Mouse (Mus musculus) lung, embryonic 14.5 days (tissue): ENCODE data around the gene Fcrl6. TPM values are rescaled to one million over a fixed set of nuclear protein-coding genes. Genes with fewer than 3 reads are reported as not detected.
A peak's percentile ranks its signal among the peaks of the same experiment; 100 is the strongest.

Experiments
- ATAC-seq: fragments of 200-750 bp; cut with Nextera tagmentation; 2 replicates; pipeline ENCODE4 v1.8.0; 2017; ENCODE audit warnings: mild to moderate bottlenecking, moderate TSS enrichment, moderate library complexity; ENCODE audit not compliant: insufficient read depth
- DNase-seq: peaks from one replicate; pipeline ENCODE4 v3.0.0-alpha.2; 2015
- H3K27ac ChIP-seq: fragments of 300-500 bp; sonication (generic); 2 replicates; pipeline ENCODE4 v1.5.1; 2014; ENCODE audit warnings: low read depth, mild to moderate bottlenecking, moderate library complexity
- H3K27me3 ChIP-seq: fragments of 300-500 bp; sonication (generic); 2 replicates; pipeline ENCODE4 v1.6.1; 2014; ENCODE audit warnings: low read length, control low read depth; ENCODE audit not compliant: insufficient read depth
- H3K36me3 ChIP-seq: fragments of 300-500 bp; sonication (generic); 2 replicates; pipeline ENCODE4 v1.6.1; 2014; ENCODE audit warnings: control low read depth; ENCODE audit not compliant: insufficient read depth
- H3K4me1 ChIP-seq: fragments of 300-500 bp; sonication (generic); 2 replicates; pipeline ENCODE4 v1.6.1; 2014; ENCODE audit warnings: antibody characterized with exemption, control low read depth; ENCODE audit not compliant: insufficient read depth
- H3K4me2 ChIP-seq: fragments of 300-500 bp; sonication (generic); 2 replicates; pipeline ENCODE4 v1.6.1; 2014; ENCODE audit warnings: mild to moderate bottlenecking
- H3K4me3 ChIP-seq: fragments of 300-500 bp; sonication (generic); 2 replicates; pipeline ENCODE4 v1.5.1; 2014; ENCODE audit warnings: low read depth, low read length
- H3K9ac ChIP-seq: fragments of 300-500 bp; sonication (generic); 2 replicates; pipeline ENCODE4 v1.6.1; 2014
- H3K9me3 ChIP-seq: fragments of 300-500 bp; sonication (generic); 2 replicates; pipeline ENCODE4 v1.6.1; 2016; ENCODE audit warnings: low read depth, low read length, control low read depth
- CTCF ChIP-seq: IDR thresholded peaks from 2 replicates; pipeline ENCODE4 v1.5.1; 2016; ENCODE audit warnings: antibody characterized with exemption, low read depth
- WGBS: fragments of 180-500 bp; shearing (Covaris S2); extraction: QIAGEN DNeasy Blood & Tissue Kit; methylation state at CpG from one replicate; pipeline ENCODE4 v1.1.7; 2014; 5-methylcytosine and 5-hydroxymethylcytosine counted together
- polyA plus RNA-seq: library from polyadenylated mRNA; unstranded; fragments of >200 nt; fragmentation: Nextera tagmentation; extraction: Ambion mirVana; gene quantifications from 2 replicates; pipeline ENCODE4 v1.2.1, GENCODE M21; 2014

Fcrl6 gene
- polyA plus RNA-seq, 1 experiment from 2014 or later: not detected

DNA sequence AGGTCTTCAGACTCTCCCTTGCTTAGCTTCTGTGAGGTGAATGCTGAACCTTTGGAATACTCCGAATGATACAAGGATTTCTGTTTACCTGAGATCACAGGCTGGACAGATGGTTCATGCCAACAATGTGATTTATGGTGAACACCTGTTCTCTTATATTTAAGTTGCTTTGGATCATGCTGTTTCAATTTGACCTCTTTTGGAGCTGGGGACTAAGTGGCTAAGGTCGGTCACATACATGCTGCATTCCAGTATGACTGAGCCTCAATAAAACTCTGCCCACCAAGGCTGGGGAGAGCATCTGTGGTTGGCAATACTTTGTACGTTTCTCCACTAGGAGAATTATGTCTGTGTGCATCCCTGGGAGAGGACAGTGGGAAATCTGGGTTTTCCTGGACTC, 21.7 kb upstream of the Fcrl6 start:
- no peak for DNase-seq
- ATAC-seq: no peak
- 64% methylated on average over 3 of the region's 3 CpGs for WGBS

GRCm38 (mm10) chr1:172623599-172623998, 21.2 kb upstream of the Fcrl6 start:
- no peak overlapping the region for H3K9ac ChIP-seq
- H3K36me3 ChIP-seq: no peaks in the 10 kb centered on the region
- no peak overlapping the region for H3K27ac ChIP-seq
- no peaks in the 10 kb centered on the region for H3K9me3 ChIP-seq
- no peaks in the 10 kb centered on the region for H3K4me1 ChIP-seq
- TF ChIP-seq CTCF: no peak
- no peak overlapping the region for H3K4me3 ChIP-seq
- 63% methylated on average over 5 of the region's 5 CpGs for WGBS
- no peaks in the 10 kb centered on the region for H3K27me3 ChIP-seq
- no peak for DNase-seq
- no peak overlapping the region for H3K4me2 ChIP-seq
- no peak for ATAC-seq

More for the DNA sequence above, 21.7 kb upstream of the Fcrl6 start:
- H3K4me2 ChIP-seq: no peak overlapping the region
- no peaks in the 10 kb centered on the region for H3K27me3 ChIP-seq
- no peak overlapping the region for H3K4me3 ChIP-seq
- no peaks in the 10 kb centered on the region for H3K9me3 ChIP-seq
- H3K27ac ChIP-seq: no peak overlapping the region
- no peak for TF ChIP-seq CTCF
- no peaks in the 10 kb centered on the region for H3K36me3 ChIP-seq
- no peak overlapping the region for H3K9ac ChIP-seq
- no peaks in the 10 kb centered on the region for H3K4me1 ChIP-seq

GRCm38 (mm10) chr1:172619235-172619634, 16.9 kb upstream of the Fcrl6 start:
- ATAC-seq (0 out of 2 replicates have a peak, but pooled peaks have one; percentile 36), DNase-seq (peak; percentile 69)
- peak; percentile 85 for TF ChIP-seq CTCF
- Histone ChIP-seq H3K9me3 (no peaks in the 10 kb centered on the region), H3K27ac (no peak overlapping the region), H3K4me1 (peaks cover 6% of the 10 kb centered on the region; the same call in 1 of the 2 replicates), H3K4me3 (no peak overlapping the region), H3K36me3 (no peaks in the 10 kb centered on the region), H3K9ac (no peak overlapping the region), H3K27me3 (0 out of 2 replicates have a peak, but pooled peaks cover 5% of the 10 kb centered on the region), H3K4me2 (no peak overlapping the region)
- 15% methylated on average over 7 of the region's 7 CpGs for WGBS

DNA sequence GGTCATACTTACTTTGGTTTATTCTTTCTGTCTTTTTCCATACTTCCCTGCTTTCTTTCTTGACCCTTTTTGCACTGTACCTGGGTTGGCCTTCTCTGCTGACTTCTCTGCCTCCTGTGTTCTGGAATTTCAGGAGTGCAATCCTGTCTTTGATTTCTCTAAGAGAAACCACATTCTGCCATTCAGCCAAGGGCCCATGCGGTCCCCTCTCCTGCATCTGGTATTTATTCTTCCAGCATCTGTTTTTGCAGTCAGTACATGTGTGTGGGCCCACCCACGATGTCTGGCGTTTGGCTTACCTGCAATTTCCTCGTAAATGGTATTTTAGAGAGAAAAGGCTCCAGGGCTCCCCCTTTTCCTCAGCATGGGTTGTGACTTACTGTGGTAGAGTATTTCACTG, 15.8 kb upstream of the Fcrl6 start:
- DNase-seq (no peak), ATAC-seq (no peak)
- no peak overlapping the region for H3K9ac ChIP-seq

GRCm38 (mm10) chr1:172617365-172618076, 15.2 kb upstream of the Fcrl6 start:
- WGBS: 20% methylated on average over 14 of the region's 14 CpGs
- no peak overlapping the region for H3K27ac ChIP-seq
- TF ChIP-seq CTCF: no peak

More for the DNA sequence above, 15.8 kb upstream of the Fcrl6 start:
- Histone ChIP-seq H3K9me3 (no peaks in the 10 kb centered on the region), H3K27ac (no peak overlapping the region), H3K4me1 (peaks cover 6% of the 10 kb centered on the region; the same call in 1 of the 2 replicates), H3K4me3 (no peak overlapping the region), H3K27me3 (0 out of 2 replicates have a peak, but pooled peaks cover 5% of the 10 kb centered on the region), H3K36me3 (no peaks in the 10 kb centered on the region), H3K4me2 (no peak overlapping the region)
- no peak for TF ChIP-seq CTCF
- WGBS: 73% methylated on average over 4 of the region's 4 CpGs

DNA sequence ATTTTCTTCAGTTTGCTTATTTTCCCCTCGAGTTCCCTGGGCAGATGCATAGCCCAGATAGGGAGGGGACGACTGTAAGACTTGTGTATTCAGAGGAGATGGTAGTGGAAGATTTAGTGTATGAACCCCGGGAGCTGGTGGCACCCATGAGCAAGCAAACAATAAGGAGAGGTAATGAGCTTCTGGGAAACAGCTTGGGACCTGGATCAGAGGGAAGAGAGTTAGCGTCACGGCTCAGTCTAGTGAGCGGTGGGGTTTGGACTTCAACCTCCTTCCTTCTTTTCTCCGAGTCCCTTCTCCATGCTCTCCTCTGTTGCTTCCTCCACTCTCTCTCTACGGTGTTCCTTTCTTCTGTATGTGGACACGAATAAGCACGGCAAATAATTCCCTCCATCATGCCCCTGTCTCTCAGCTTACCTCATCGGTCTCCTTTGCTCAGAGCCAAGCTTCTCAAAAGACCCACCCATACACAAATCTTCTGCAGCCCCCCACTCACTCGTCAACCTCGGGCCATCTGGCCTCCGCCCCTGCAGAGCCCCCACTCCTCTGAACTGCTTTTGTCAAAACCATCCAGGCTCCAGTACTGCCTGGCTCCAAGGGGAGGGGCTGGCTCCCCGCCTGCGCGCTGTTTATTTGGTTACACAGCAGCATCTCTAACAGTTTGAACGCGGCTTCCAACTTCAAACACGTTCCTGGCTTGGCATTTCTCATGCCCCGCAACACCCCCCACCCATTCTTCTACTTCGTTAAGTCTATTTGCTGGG, 14.4 kb upstream of the Fcrl6 start:
- TF ChIP-seq CTCF: no peak
- H3K9ac ChIP-seq: peak overlapping the region; percentile 5
- WGBS: 8% methylated on average over 22 of the region's 22 CpGs
- 0 out of 2 replicates have a peak, but pooled peaks cover 5% of the 10 kb centered on the region for H3K27me3 ChIP-seq
- H3K9me3 ChIP-seq: no peaks in the 10 kb centered on the region
- H3K4me1 ChIP-seq: peaks cover 6% of the 10 kb centered on the region; the same call in 1 of the 2 replicates
- peak overlapping the region; percentile 63 for H3K4me2 ChIP-seq
- H3K27ac ChIP-seq: no peak overlapping the region
- DNase-seq (peak; percentile 37), ATAC-seq (peak; percentile 56; the same call in 1 of the 2 replicates)
- no peaks in the 10 kb centered on the region for H3K36me3 ChIP-seq
- peak overlapping the region; percentile 27 for H3K4me3 ChIP-seq

More at GRCm38 (mm10) chr1:172617365-172618076, 15.2 kb upstream of the Fcrl6 start:
- H3K4me1 ChIP-seq: peaks cover 6% of the 10 kb centered on the region; the same call in 1 of the 2 replicates
- H3K9me3 ChIP-seq: no peaks in the 10 kb centered on the region
- ATAC-seq (0 out of 2 replicates have a peak, but pooled peaks have one; percentile 19), DNase-seq (no peak)
- no peak overlapping the region for H3K9ac ChIP-seq
- H3K27me3 ChIP-seq: 0 out of 2 replicates have a peak, but pooled peaks cover 5% of the 10 kb centered on the region
- H3K4me3 ChIP-seq: peak overlapping the region; percentile 27; the same call in 1 of the 2 replicates
- peak overlapping the region; percentile 63 for H3K4me2 ChIP-seq
- no peaks in the 10 kb centered on the region for H3K36me3 ChIP-seq

DNA sequence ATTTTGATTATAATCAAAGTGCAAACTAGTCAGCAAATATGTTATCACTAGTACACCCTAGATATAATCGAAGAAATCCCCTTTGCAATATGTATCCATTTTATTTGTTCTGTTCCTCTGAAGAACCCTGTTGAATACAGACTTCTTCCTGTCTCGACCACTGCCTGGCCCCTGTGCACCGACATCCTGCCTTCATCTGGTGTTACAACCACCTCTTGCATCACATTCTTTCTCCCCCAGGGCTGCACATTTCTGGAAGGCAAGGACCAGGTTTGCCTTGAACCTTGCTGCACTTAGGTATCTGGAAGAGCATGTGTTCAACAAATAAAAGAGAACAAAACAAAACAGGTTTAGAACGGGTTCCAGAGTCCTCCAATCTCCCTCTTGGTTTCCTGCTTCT, 13.1 kb upstream of the Fcrl6 start:
- TF ChIP-seq CTCF: no peak

More for the DNA sequence above, 13.1 kb upstream of the Fcrl6 start:
- H3K27ac ChIP-seq: no peak overlapping the region
- no peak overlapping the region for H3K4me2 ChIP-seq
- DNase-seq (no peak), ATAC-seq (no peak)
- 0 out of 2 replicates have a peak, but pooled peaks cover 5% of the 10 kb centered on the region for H3K27me3 ChIP-seq
- H3K36me3 ChIP-seq: no peaks in the 10 kb centered on the region
- WGBS: 46% methylated on average over 4 of the region's 4 CpGs
- no peak overlapping the region for H3K4me3 ChIP-seq
- H3K9me3 ChIP-seq: no peaks in the 10 kb centered on the region
- H3K4me1 ChIP-seq: peaks cover 6% of the 10 kb centered on the region; the same call in 1 of the 2 replicates
- H3K9ac ChIP-seq: no peak overlapping the region
